Mouse (Mus musculus) MEL (cell line): ENCODE data around the gene Coro7. TPM values are rescaled to one million over a fixed set of nuclear protein-coding genes. Genes with fewer than 3 reads are reported as not detected.

Source experiments
- DNase-seq: peaks from one replicate; pipeline ENCODE4 v3.0.0; 2011; ENCODE audit warnings: low read depth, low spot score
- H3K27ac ChIP-seq: 2 replicates; pipeline ENCODE4 v1.5.1; 2012; ENCODE audit warnings: low read depth, mild to moderate bottlenecking, control low read depth, low read length, moderate library complexity; ENCODE audit not compliant: control insufficient read depth
- H3K27me3 ChIP-seq, 2 experiments: fragments of 150-350 bp in 1 of 2; sonication (generic) in 1 of 2; 2 replicates each; pipeline ENCODE4 v1.6.1; 2012; ENCODE audit warnings: low read length in 2 of 2, mild to moderate bottlenecking in 2 of 2, improper control_type of control experiment in 1 of 2, moderate library complexity in 1 of 2; ENCODE audit not compliant: insufficient read depth in 2 of 2, control insufficient read depth in 1 of 2
- H3K36me3 ChIP-seq, 2 experiments: 2 replicates each; pipeline ENCODE4 v1.6.1; 2012 to 2014; ENCODE audit warnings: low read length in 2 of 2, improper control_type of control experiment in 1 of 2, inconsistent platforms in 1 of 2, mild to moderate bottlenecking in 1 of 2; ENCODE audit not compliant: insufficient read depth in 2 of 2, control insufficient read depth in 1 of 2
- H3K4me1 ChIP-seq, 2 experiments: fragments of 150-350 bp in 1 of 2; sonication (generic) in 1 of 2; 2 replicates each; pipeline ENCODE4 v1.6.1; 2012; ENCODE audit warnings: low read length in 2 of 2, improper control_type of control experiment in 1 of 2, mild to moderate bottlenecking in 1 of 2; ENCODE audit not compliant: insufficient read depth in 2 of 2, control insufficient read depth in 1 of 2
- H3K4me3 ChIP-seq, 2 experiments: fragments of 150-350 bp in 1 of 2; sonication (generic) in 1 of 2; 2 replicates each; pipeline ENCODE4 v1.5.1; 2012; ENCODE audit warnings: low read depth in 2 of 2, low read length in 2 of 2, mild to moderate bottlenecking in 2 of 2, moderate library complexity in 2 of 2, control low read depth in 1 of 2, improper control_type of control experiment in 1 of 2; ENCODE audit not compliant: control insufficient read depth in 1 of 2, insufficient read depth in 1 of 2
- H3K79me2 ChIP-seq: 2 replicates; pipeline ENCODE4 v1.6.1; 2012; ENCODE audit warnings: mild to moderate bottlenecking, low read length, moderate library complexity; ENCODE audit not compliant: control insufficient read depth, poor library complexity, insufficient read depth
- H3K9ac ChIP-seq: 2 replicates; pipeline ENCODE4 v1.6.1; 2012; ENCODE audit warnings: low read depth, mild to moderate bottlenecking, control low read depth, low read length, moderate library complexity; ENCODE audit not compliant: control insufficient read depth, poor library complexity, severe bottlenecking
- H3K9me3 ChIP-seq: fragments of 150-350 bp; sonication (generic); replicated peaks from 2 replicates; pipeline ENCODE4 v1.6.1; 2012; ENCODE audit warnings: mild to moderate bottlenecking, low read length, improper control_type of control experiment, moderate library complexity; ENCODE audit not compliant: insufficient read depth
- BHLHE40 ChIP-seq: IDR thresholded peaks from 2 replicates; pipeline ENCODE4 v1.6.1; 2012; ENCODE audit warnings: low read depth, mild to moderate bottlenecking, inconsistent platforms, low read length, improper control_type of control experiment, borderline replicate concordance
- CHD1 ChIP-seq: IDR thresholded peaks from 2 replicates; pipeline ENCODE4 v1.6.1; 2012; ENCODE audit warnings: low read depth, mild to moderate bottlenecking, inconsistent platforms, low read length, improper control_type of control experiment
- CHD2 ChIP-seq: IDR thresholded peaks from 2 replicates; pipeline ENCODE4 v1.6.1; 2011; ENCODE audit warnings: low read length, improper control_type of control experiment
- ELF1 ChIP-seq: IDR thresholded peaks from 2 replicates; pipeline ENCODE4 v1.6.1; 2014; ENCODE audit warnings: low read depth, mild to moderate bottlenecking, inconsistent platforms, low read length, improper control_type of control experiment, moderate library complexity
- JUND ChIP-seq: IDR thresholded peaks from 2 replicates; pipeline ENCODE4 v1.6.1; 2011; ENCODE audit warnings: low read depth, mild to moderate bottlenecking, improper control_type of control experiment, low read length
- MAFK ChIP-seq: IDR thresholded peaks from 2 replicates; pipeline ENCODE4 v1.6.1; 2011; ENCODE audit warnings: low read depth, mild to moderate bottlenecking, low read length, improper control_type of control experiment, borderline replicate concordance
- MAX ChIP-seq: IDR thresholded peaks from 2 replicates; pipeline ENCODE4 v1.6.1; 2011; ENCODE audit warnings: low read length, improper control_type of control experiment
- MXI1 ChIP-seq: IDR thresholded peaks from 2 replicates; pipeline ENCODE4 v1.6.1; 2011; ENCODE audit warnings: mild to moderate bottlenecking, low read depth, low read length, improper control_type of control experiment
- MYB ChIP-seq: IDR thresholded peaks from 2 replicates; pipeline ENCODE4 v1.6.1; 2011; ENCODE audit warnings: mild to moderate bottlenecking, low read depth, low read length, improper control_type of control experiment
- NRF1 ChIP-seq: IDR thresholded peaks from 2 replicates; pipeline ENCODE4 v1.6.1; 2014; ENCODE audit warnings: low read depth, mild to moderate bottlenecking, inconsistent platforms, low read length, improper control_type of control experiment, moderate library complexity; ENCODE audit not compliant: poor library complexity, insufficient read depth, severe bottlenecking
- POLR2A ChIP-seq, 2 experiments: IDR thresholded peaks; 2 replicates each; pipeline ENCODE4 v1.6.1; 2011 to 2012; ENCODE audit warnings: low read length in 2 of 2, mild to moderate bottlenecking in 2 of 2, control low read depth in 1 of 2, improper control_type of control experiment in 1 of 2, low read depth in 1 of 2, moderate library complexity in 1 of 2; ENCODE audit not compliant: control insufficient read depth in 1 of 2, insufficient read depth in 1 of 2, poor library complexity in 1 of 2
- POLR2AphosphoS5 ChIP-seq: IDR thresholded peaks from 2 replicates; pipeline ENCODE4 v1.6.1; 2012; ENCODE audit warnings: low read depth, borderline replicate concordance, mild to moderate bottlenecking, inconsistent platforms, low read length, moderate library complexity, mixed read lengths
- RAD21 ChIP-seq: IDR thresholded peaks from 2 replicates; pipeline ENCODE4 v1.6.1; 2011; ENCODE audit warnings: mild to moderate bottlenecking, low read depth, low read length, improper control_type of control experiment
- SIN3A ChIP-seq: IDR thresholded peaks from 2 replicates; pipeline ENCODE4 v1.6.1; 2012; ENCODE audit warnings: low read length, improper control_type of control experiment, inconsistent platforms
- TCF12 ChIP-seq: IDR thresholded peaks from 2 replicates; pipeline ENCODE4 v1.6.1; 2014; ENCODE audit warnings: low read depth, mild to moderate bottlenecking, inconsistent platforms, low read length, improper control_type of control experiment, moderate library complexity
- ZKSCAN1 ChIP-seq: IDR thresholded peaks from 2 replicates; pipeline ENCODE4 v1.6.1; 2012; ENCODE audit warnings: low read depth, mild to moderate bottlenecking, inconsistent platforms, low read length, improper control_type of control experiment, moderate library complexity
- ZMIZ1 ChIP-seq: IDR thresholded peaks from 2 replicates; pipeline ENCODE4 v1.6.1; 2012; ENCODE audit warnings: low read depth, mild to moderate bottlenecking, inconsistent platforms, low read length, improper control_type of control experiment, moderate library complexity
- ZNF384 ChIP-seq: IDR thresholded peaks from 2 replicates; pipeline ENCODE4 v1.6.1; 2012; ENCODE audit warnings: low read depth, mild to moderate bottlenecking, inconsistent platforms, low read length, improper control_type of control experiment
- polyA plus RNA-seq, 2 experiments: library from polyadenylated mRNA; stranded (reverse) in 1 of 2; unstranded in 1 of 2; fragments of >175 nt in 1 of 2; fragments of >200 nt in 1 of 2; gene quantifications; 2 replicates each; pipeline versions ENCODE4 v1.2.1 to v1.2.4; 2012; ENCODE audit warnings: low replicate concordance in 2 of 2, low read depth in 1 of 2; ENCODE audit not compliant: insufficient read length in 2 of 2, insufficient read depth in 1 of 2, missing spikeins in 1 of 2
- total RNA-seq: library from RNA; depleted of rRNA; stranded (reverse); fragments of 300-350 nt; gene quantifications from 2 replicates; pipeline ENCODE4 v1.2.3, GENCODE M21; 2012

Coro7 gene
- total and polyA plus RNA-seq, 3 experiments: 9.8 to 38.3 TPM; not detected in 1

DNA sequence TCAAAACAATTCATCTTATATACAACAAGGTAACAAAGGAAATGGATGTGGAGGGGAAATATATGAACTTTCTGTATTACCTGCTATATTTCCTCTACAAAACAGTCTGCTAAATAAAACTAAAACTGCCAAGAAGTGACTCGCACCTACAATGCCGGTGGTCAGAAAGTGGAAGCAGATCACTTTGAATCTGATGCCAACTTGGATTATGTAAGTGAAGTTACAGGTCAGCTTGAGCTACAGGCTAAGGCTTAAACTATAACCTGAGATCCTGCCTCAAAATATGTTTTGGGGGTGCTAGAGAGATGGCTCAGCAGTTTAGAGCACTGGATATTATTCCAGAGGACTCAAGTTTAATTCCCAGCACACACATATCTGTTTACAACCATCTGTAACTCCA is 13.9 kb downstream of the Coro7 start:
- H3K9ac ChIP-seq: no peak overlapping the region
- H3K36me3 ChIP-seq: peaks cover 0 to 4% of the 10 kb centered on the region in 2 experiments; a peak in 2 of 4 replicates
- H3K4me3 ChIP-seq: no peak overlapping the region
- DNase-seq: no peak
- TF ChIP-seq CHD2 (no peak), RAD21 (no peak), CHD1 (no peak), ELF1 (no peak), MXI1 (no peak), POLR2A (IDR thresholded peaks at IDR 0.05; ENCODE audit: control insufficient read depth in 1 of 2, insufficient read depth in 1 of 2, low read depth in 1 of 2, low read length in 2 of 2, poor library complexity in 1 of 2) (no peak)
- H3K9me3 ChIP-seq: no peaks in the 10 kb centered on the region
- no peaks in the 10 kb centered on the region for H3K79me2 ChIP-seq
- no peaks in the 10 kb centered on the region for H3K4me1 ChIP-seq
- no peaks in the 10 kb centered on the region for H3K27me3 ChIP-seq
- no peak overlapping the region for H3K27ac ChIP-seq

DNA sequence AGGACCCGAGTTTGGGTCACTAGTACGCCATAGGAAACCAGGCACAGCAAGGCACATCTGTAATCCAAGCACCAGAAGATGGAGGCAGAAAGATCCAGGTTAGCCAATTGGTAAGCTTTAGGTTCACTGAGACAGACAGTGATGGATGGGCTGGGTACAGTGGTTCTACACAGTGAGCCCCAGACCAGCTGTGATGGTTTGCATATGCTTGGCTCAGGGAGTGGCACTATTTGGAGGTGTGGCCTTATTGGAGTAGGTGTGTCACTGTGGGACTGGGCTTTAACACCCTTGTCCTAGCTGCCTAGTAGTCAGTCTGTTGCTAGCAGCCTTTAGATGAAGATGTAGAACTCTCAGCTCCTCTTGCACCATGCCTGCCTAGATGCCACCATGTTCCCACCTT is 15.8 kb downstream of the Coro7 start:
- H3K9me3 ChIP-seq: no peaks in the 10 kb centered on the region
- no peaks in the 10 kb centered on the region for H3K79me2 ChIP-seq
- no peaks in the 10 kb centered on the region for H3K27me3 ChIP-seq
- no peaks in the 10 kb centered on the region for H3K4me1 ChIP-seq
- H3K36me3 ChIP-seq: peaks cover 0 to 6% of the 10 kb centered on the region in 2 experiments; a peak in 2 of 4 replicates
- no peak overlapping the region for H3K4me3 ChIP-seq
- no peak overlapping the region for H3K9ac ChIP-seq
- H3K27ac ChIP-seq: no peak overlapping the region
- TF ChIP-seq SIN3A: no peak
- TF ChIP-seq TCF12: no peak
- DNase-seq: no peak

DNA sequence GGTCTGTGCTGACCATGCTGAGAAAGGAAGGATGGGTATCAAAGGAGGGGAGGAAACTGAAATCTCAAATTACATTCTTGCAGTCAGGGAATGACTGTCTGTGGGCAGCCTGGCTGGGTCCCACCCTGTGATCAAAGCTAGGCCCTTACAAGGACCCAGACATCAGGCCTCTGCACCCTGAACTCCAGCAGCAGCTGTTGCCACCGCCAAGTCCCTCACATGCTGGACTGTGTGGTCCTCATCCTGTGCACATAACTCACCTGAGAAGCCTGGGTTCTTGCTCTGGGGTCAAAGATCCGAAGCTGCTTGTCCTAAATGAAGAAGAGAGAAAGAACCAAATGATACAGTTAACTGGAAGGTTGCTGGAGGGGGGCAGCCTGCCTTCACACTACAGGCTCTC is 18.0 kb downstream of the Coro7 start:
- H3K79me2 ChIP-seq: no peaks in the 10 kb centered on the region
- no peaks in the 10 kb centered on the region for H3K9me3 ChIP-seq
- no peak overlapping the region for H3K4me3 ChIP-seq
- H3K27me3 ChIP-seq: no peaks in the 10 kb centered on the region
- TF ChIP-seq POLR2AphosphoS5 (no peak), MYB (no peak), CHD1 (no peak), MAFK (no peak), BHLHE40 (no peak), SIN3A (no peak), ZMIZ1 (no peak), ZKSCAN1 (no peak), POLR2A (IDR thresholded peaks at IDR 0.05; ENCODE audit: control insufficient read depth in 1 of 2, insufficient read depth in 1 of 2, low read depth in 1 of 2, low read length in 2 of 2, poor library complexity in 1 of 2) (no peak), JUND (no peak), NRF1 (no peak), MAX (no peak), ZNF384 (no peak), ELF1 (no peak), MXI1 (no peak)
- no peaks in the 10 kb centered on the region for H3K4me1 ChIP-seq
- no peak for DNase-seq
- no peak overlapping the region for H3K27ac ChIP-seq
- no peak overlapping the region for H3K9ac ChIP-seq
- peaks cover 0 to 4% of the 10 kb centered on the region in 2 experiments; a peak in 2 of 4 replicates for H3K36me3 ChIP-seq
